Mouse (Mus musculus): Measurements from ENCODE around the gene Znrf3. TPM values are rescaled to one million over a fixed set of nuclear protein-coding genes. Genes with fewer than 3 reads are reported as not detected.

Znrf3 gene
- total RNA-seq, 2 experiments from 2014 or later = 9.4 to 9.7 TPM

- intact Hi-C loops (cut with DNase I) = no loop called here
- DNase-seq (ENCODE audit: low spot score) = no peak
Observed at GRCm38 (mm10) chr11:5327693-5328092, 117.0 kb downstream of the Znrf3 start.

GRCm38 (mm10) chr11:5326252-5326651 lies 118.4 kb downstream of the Znrf3 start:
- intact Hi-C loops (cut with DNase I) = no loop called here
- DNase-seq (ENCODE audit: low spot score) = no peak

- DNase-seq (ENCODE audit: low spot score) = no peak
- intact Hi-C loops (cut with DNase I) = no loop called here
Observed at GRCm38 (mm10) chr11:5325217-5325616, 119.4 kb downstream of the Znrf3 start.

GRCm38 (mm10) chr11:5324296-5324695 lies 120.4 kb downstream of the Znrf3 start:
- no peak for DNase-seq (ENCODE audit: low spot score)
- intact Hi-C loops (cut with DNase I) = no loop called here

- DNase-seq (ENCODE audit: low spot score) = no peak
- intact Hi-C loops (cut with DNase I) = no loop called here
Observed at GRCm38 (mm10) chr11:5321687-5322086, 123.0 kb downstream of the Znrf3 start.

GRCm38 (mm10) chr11:5318976-5319375 lies 125.7 kb downstream of the Znrf3 start:
- intact Hi-C loops (cut with DNase I) = no loop called here
- no peak for DNase-seq (ENCODE audit: low spot score)

- no peak for DNase-seq (ENCODE audit: low spot score)
- intact Hi-C loops (cut with DNase I) = no loop called here
Observed at GRCm38 (mm10) chr11:5318035-5318775, 126.4 kb downstream of the Znrf3 start.

GRCm38 (mm10) chr11:5314796-5315195 lies 129.9 kb downstream of the Znrf3 start:
- intact Hi-C loops (cut with DNase I) = no loop called here
- DNase-seq (ENCODE audit: low spot score) = no peak

- intact Hi-C loops (cut with DNase I) = no loop called here
- DNase-seq (ENCODE audit: low spot score) = no peak
Observed at GRCm38 (mm10) chr11:5314330-5314741, 130.3 kb downstream of the Znrf3 start.

GRCm38 (mm10) chr11:5307024-5307905 lies 137.4 kb downstream of the Znrf3 start:
- DNase-seq (ENCODE audit: low spot score) = no peak
- intact Hi-C loops (cut with DNase I) = loop anchor here (1.0 kb wide), 1 partner anchor 26 kb away; no protein-coding TSS in a partner anchor

GRCm38 (mm10) chr11:5306017-5306416 lies 138.6 kb downstream of the Znrf3 start:
- no peak for DNase-seq (ENCODE audit: low spot score)
- intact Hi-C loops (cut with DNase I) = no loop called here

GRCm38 (mm10) chr11:5304526-5304925 lies 140.1 kb downstream of the Znrf3 start:
- intact Hi-C loops (cut with DNase I) = no loop called here
- DNase-seq (ENCODE audit: low spot score) = no peak

- intact Hi-C loops (cut with DNase I) = no loop called here
- DNase-seq (ENCODE audit: low spot score) = no peak
Observed at GRCm38 (mm10) chr11:5298007-5298372, 146.7 kb downstream of the Znrf3 start.

- intact Hi-C loops (cut with DNase I) = no loop called here
- no peak for DNase-seq (ENCODE audit: low spot score)
Observed at GRCm38 (mm10) chr11:5297148-5298006, 147.3 kb downstream of the Znrf3 start.

GRCm38 (mm10) chr11:5296576-5297115 lies 148.0 kb downstream of the Znrf3 start:
- intact Hi-C loops (cut with DNase I) = no loop called here
- no peak for DNase-seq (ENCODE audit: low spot score)

GRCm38 (mm10) chr11:5294805-5295204 lies 149.8 kb downstream of the Znrf3 start:
- no peak for DNase-seq (ENCODE audit: low spot score)
- intact Hi-C loops (cut with DNase I) = loop anchor here (5.0 kb wide), 3 partner anchors 157 to 397 kb away; no protein-coding TSS in a partner anchor

GRCm38 (mm10) chr11:5290691-5291090 lies 154.0 kb downstream of the Znrf3 start:
- no peak for DNase-seq (ENCODE audit: low spot score)
- intact Hi-C loops (cut with DNase I) = loop anchor here (1.0 to 5.0 kb wide), 4 partner anchors 162 to 402 kb away; no protein-coding TSS in a partner anchor

GRCm38 (mm10) chr11:5289826-5290580 lies 154.6 kb downstream of the Znrf3 start:
- intact Hi-C loops (cut with DNase I) = loop anchor here (1.0 to 5.0 kb wide), 5 partner anchors 108 to 402 kb away; no protein-coding TSS in a partner anchor
- DNase-seq (ENCODE audit: low spot score) = no peak

- no peak for DNase-seq (ENCODE audit: low spot score)
- intact Hi-C loops (cut with DNase I) = no loop called here
Observed at GRCm38 (mm10) chr11:5283987-5284386, 160.7 kb downstream of the Znrf3 start.
